Mouse (Mus musculus): ENCODE data around the gene Tspan9.

Gene Tspan9

GRCm38 (mm10) chr6:128143390-128144020 lies at the start of gene Tspan9:
Gene Tspan9 (minus strand): TSS chr6:128143594.
- peak; percentile 49 to 56 for DNase-seq (ENCODE audit: low spot score in 2 of 2)

- DNase-seq (ENCODE audit: low spot score in 2 of 2): no peak
These were observed 40.1 kb upstream of the Tspan9 start for GRCm38 (mm10) chr6:128183521-128183920.

- no peak for DNase-seq (ENCODE audit: low spot score in 2 of 2)
These were observed 37.8 kb upstream of the Tspan9 start for GRCm38 (mm10) chr6:128181176-128181575.

- DNase-seq (ENCODE audit: low spot score in 2 of 2): no peak
These were observed 36.3 kb upstream of the Tspan9 start for GRCm38 (mm10) chr6:128179651-128180050.

- DNase-seq (ENCODE audit: low spot score in 2 of 2): no peak
These were observed 35.9 kb upstream of the Tspan9 start for GRCm38 (mm10) chr6:128179247-128179646.

- DNase-seq (ENCODE audit: low spot score in 2 of 2): no peak
These were observed 35.3 kb upstream of the Tspan9 start for GRCm38 (mm10) chr6:128178681-128179080.

- peak in 1 of 2 experiments; percentile 35 for DNase-seq (ENCODE audit: low spot score in 2 of 2)
These were observed 25.6 kb upstream of the Tspan9 start for GRCm38 (mm10) chr6:128168785-128169679.

- DNase-seq (ENCODE audit: low spot score in 2 of 2): no peak
These were observed 22.2 kb upstream of the Tspan9 start for GRCm38 (mm10) chr6:128165564-128165963.

- DNase-seq (ENCODE audit: low spot score in 2 of 2): no peak
These were observed 21.2 kb upstream of the Tspan9 start for GRCm38 (mm10) chr6:128164632-128165031.

GRCm38 (mm10) chr6:128159092-128159491 lies 15.7 kb upstream of the Tspan9 start:
- peak in 1 of 2 experiments; percentile 47 for DNase-seq (ENCODE audit: low spot score in 2 of 2)

- DNase-seq (ENCODE audit: low spot score in 2 of 2): no peak
These were observed 14.6 kb upstream of the Tspan9 start for GRCm38 (mm10) chr6:128158031-128158430.

- no peak for DNase-seq (ENCODE audit: low spot score in 2 of 2)
These were observed 13.1 kb upstream of the Tspan9 start for GRCm38 (mm10) chr6:128156476-128156875.

- DNase-seq (ENCODE audit: low spot score in 2 of 2): no peak
These were observed 12.5 kb upstream of the Tspan9 start for GRCm38 (mm10) chr6:128155935-128156334.

GRCm38 (mm10) chr6:128145765-128146164 lies 2.4 kb upstream of the Tspan9 start:
- DNase-seq (ENCODE audit: low spot score in 2 of 2): peak; percentile 75 to 78

- no peak for DNase-seq (ENCODE audit: low spot score in 2 of 2)
These were observed 770 bp downstream of the Tspan9 start for GRCm38 (mm10) chr6:128142369-128143278.

- no peak for DNase-seq (ENCODE audit: low spot score in 2 of 2)
These were observed 2.7 kb downstream of the Tspan9 start for GRCm38 (mm10) chr6:128140724-128141123.

GRCm38 (mm10) chr6:128137855-128138254 lies 5.5 kb downstream of the Tspan9 start:
- no peak for DNase-seq (ENCODE audit: low spot score in 2 of 2)

GRCm38 (mm10) chr6:128136654-128137053 lies 6.7 kb downstream of the Tspan9 start:
- no peak for DNase-seq (ENCODE audit: low spot score in 2 of 2)

GRCm38 (mm10) chr6:128135459-128135858 lies 7.9 kb downstream of the Tspan9 start:
- DNase-seq (ENCODE audit: low spot score in 2 of 2): no peak

GRCm38 (mm10) chr6:128135006-128135405 lies 8.4 kb downstream of the Tspan9 start:
- no peak for DNase-seq (ENCODE audit: low spot score in 2 of 2)

- no peak for DNase-seq (ENCODE audit: low spot score in 2 of 2)
These were observed 9.0 kb downstream of the Tspan9 start for GRCm38 (mm10) chr6:128134196-128134924.

All from right cerebral cortex, adult 2 months (tissue).